Mouse (Mus musculus): ENCODE measurements at regions not wholly inside any gene's neighbourhood (a gene's known extent, or its start where the extent isn't known, plus 50 kb on each side); places are given as distances from the start of the nearest gene placed in this dataset.
"Not testable (repeated sequence)": the region's sequence is repeated elsewhere in the genome, so short reads cannot be mapped to it uniquely, and the experiment has no call there.

GRCm38 (mm10) chr2:114454901-114455300 is 199.9 kb downstream of the Dph6 start:
- no peak for DNase-seq (ENCODE audit: low spot score in 2 of 2)

DNA sequence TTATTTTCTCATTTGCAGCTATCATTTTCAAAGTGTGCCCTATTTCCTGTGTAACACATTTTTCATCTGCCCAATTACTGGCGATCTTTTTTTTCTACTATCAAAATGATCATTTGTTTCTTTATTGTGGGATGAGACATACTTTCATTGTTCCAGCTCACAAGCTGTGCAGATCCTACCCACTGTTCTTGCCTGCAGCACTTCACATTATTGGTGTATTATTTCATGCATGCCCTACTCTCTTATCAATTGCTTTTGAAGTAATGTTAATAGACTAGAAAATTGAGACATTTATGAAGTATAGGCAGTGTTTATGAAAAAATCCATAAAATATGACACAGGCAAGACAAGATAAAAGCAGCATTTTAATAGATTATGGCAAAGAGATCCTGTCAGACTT is 204.6 kb downstream of the Dph6 start:
- DNase-seq (ENCODE audit: low spot score in 2 of 2) = no peak

DNA sequence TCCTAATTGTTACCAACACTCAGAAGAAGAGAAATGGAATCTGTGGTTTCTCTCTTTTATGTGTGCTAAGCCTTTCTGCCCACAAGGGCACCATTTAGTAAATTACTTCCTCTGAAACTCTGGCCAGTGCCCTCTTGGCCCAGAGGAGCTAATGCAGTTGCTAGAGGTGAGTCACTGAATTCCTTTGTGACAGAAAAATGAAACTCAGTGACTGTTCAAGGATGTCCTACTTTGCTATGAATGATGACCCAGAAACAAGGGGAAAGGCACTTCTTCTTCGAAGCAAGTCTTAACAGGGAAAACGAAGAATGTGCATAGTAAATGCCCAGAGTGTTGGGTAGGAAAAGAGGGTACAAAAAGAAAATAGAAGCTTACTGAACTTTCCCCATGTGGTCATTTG is 211.0 kb downstream of the Dph6 start:
- DNase-seq (ENCODE audit: low spot score in 2 of 2) = no peak

GRCm38 (mm10) chr2:114440943-114441342 is 213.8 kb downstream of the Dph6 start:
- DNase-seq (ENCODE audit: low spot score in 2 of 2) = no peak

DNA sequence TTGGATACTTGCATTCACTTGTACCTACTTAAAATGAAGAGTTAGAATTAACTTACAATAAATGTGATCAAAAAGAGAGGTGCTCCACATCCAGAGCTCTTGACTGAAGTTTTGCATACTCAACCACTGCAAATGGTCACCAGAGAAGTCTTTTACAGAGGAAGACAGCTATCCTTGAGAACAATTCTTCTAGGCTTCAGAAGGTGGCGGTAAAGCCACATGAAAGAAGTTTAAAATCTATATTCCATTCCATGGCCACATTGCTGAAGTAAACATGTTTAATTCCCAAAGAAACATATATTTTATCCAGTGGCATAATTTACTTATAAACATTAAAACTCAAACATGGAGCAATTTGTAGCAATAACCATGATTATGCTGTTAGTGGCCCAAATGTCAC is 215.1 kb downstream of the Dph6 start:
- no peak for DNase-seq (ENCODE audit: low spot score in 2 of 2)

DNA sequence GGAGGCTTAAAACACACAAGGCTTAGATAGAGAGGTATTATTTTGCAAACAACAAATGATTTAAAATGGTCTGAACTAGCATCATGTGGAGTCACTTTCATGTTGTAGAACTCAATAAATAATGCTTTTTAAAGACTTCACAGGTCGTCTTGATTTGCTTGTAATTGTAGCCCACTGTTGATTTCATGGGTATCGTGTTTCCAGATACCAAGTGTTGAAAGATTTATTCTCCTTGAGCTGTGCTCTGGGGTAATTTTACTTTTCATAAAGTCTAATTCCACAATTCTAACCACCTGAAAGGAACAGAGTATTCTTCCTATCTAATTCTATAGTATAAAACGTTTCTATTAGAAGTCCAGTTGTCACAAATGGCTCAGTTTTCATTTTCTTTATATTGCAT is 216.7 kb downstream of the Dph6 start:
- no peak for DNase-seq (ENCODE audit: low spot score in 2 of 2)

- DNase-seq (ENCODE audit: low spot score in 2 of 2) = peak in 1 of 2 experiments; percentile 13
Measured at GRCm38 (mm10) chr2:114427426-114428157, 226.3 kb upstream of the Zfp770 start.

- DNase-seq (ENCODE audit: low spot score in 2 of 2) = no peak
Measured at GRCm38 (mm10) chr2:114419346-114419745, 218.1 kb upstream of the Zfp770 start.

- no peak for DNase-seq (ENCODE audit: low spot score in 2 of 2)
Measured at GRCm38 (mm10) chr2:114413013-114413412, 211.7 kb upstream of the Zfp770 start.

DNA sequence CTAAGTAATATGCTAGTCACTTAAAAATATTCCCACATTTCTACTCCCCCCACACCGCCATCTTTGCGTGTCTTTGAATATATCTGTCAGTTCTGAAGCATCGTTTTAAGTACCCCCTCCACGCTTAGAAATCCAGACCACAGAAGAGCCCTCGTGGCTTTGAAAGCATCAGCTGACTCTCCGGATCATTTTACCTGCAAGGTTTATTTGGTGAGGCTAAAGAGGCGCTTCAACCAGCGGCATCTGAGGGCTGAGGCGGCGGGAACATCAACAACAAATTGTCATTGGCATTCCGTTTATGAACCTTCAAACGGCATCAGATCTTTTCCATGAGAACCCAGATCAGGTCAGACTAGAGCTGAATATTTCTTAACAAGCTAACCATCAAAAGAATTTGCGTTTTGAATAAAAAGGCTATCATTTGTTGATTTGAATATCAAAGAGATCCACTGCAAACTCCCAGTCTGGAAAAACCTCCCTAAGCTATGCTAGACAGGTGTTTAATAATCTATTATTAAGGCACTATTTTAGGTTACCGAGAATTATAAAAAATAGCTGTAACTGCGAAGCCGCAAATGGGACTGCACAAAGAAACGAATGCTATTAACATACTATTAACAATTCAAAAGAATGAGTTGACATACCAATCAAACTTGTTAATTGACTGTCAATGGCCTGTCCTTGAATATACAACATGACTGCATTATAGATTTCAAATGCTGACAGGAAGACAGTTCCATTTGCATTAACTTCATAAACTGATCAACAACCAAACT is 210.9 kb upstream of the Zfp770 start:
- DNase-seq (ENCODE audit: low spot score in 2 of 2) = no peak

DNA sequence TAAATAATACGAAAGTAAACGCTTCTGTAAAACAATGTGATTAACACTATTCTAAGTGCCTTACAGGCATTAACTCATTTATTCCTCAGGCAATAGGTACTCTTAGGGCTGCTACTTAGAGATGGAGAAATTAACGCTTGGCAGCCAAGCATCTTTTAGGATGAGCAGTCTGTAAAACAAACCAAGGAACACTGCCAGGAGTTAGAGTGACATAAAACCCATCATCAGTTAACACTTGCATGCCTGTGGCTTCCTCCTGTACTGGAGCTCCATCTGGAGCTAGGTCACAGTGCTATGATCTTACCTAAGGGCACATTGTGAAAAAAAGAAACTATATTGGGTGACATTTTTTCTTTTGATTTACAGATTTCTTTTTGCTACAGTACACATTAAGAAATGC is 209.4 kb upstream of the Zfp770 start:
- no peak for DNase-seq (ENCODE audit: low spot score in 2 of 2)

GRCm38 (mm10) chr2:114409542-114409941 is 208.3 kb upstream of the Zfp770 start:
- no peak for DNase-seq (ENCODE audit: low spot score in 2 of 2)

- DNase-seq (ENCODE audit: low spot score in 2 of 2) = no peak
Measured at GRCm38 (mm10) chr2:114407408-114407807, 206.1 kb upstream of the Zfp770 start.

- no peak for DNase-seq (ENCODE audit: low spot score in 2 of 2)
Measured at GRCm38 (mm10) chr2:114384566-114384965, 183.3 kb upstream of the Zfp770 start.

DNA sequence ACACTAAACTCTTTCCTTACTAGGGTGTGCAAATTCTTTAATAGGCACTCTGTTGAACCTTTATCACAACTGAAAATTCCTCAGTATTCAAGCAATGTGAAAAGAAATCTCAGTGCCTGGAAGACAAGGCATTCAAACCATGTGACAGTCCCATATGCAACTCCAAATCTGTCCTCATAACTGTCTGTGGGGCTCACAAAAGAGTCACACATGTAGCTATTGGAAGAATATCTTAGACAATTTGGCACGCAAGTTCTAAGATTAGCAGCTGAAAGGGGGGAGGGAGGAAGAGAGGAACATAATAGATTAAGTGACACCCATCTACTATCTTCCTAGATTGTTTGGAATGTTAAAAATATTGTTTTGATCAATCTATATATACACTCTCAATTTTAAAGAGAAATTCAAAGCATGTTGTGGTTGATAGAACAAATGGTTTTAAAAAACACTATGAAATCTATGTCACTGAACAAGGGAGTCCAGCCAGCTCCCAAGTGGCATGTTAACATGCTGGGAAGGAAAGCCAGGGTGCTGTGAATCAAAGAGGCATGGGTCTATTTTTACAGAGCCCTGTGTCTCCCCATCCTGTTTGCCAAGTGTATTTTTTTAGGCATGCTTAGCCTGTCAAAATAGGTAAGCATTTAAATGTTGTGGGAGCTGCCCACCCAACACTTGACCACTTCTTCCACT is 177.7 kb upstream of the Zfp770 start:
- no peak for DNase-seq (ENCODE audit: low spot score in 2 of 2)

DNA sequence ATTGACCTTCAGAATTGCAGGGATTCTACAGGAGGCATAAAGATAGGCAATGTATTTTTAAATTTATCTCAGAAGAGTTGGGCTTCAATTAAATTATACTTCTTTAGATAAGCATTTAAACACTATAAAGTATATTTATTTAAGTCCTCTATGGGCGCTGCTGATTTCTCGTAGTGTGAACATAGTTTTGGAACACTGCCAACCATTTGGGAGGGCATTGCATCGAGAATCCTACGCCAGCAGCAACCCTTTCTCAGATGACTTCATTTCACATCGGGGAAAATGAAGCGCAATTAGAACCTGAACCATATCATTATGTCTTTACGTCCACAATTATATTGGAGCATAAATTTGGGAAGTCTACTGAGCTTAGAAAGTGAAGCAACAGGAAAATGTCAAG is 172.2 kb upstream of the Zfp770 start:
- no peak for DNase-seq (ENCODE audit: low spot score in 2 of 2)

- not testable (repeated sequence) for DNase-seq (ENCODE audit: low spot score in 2 of 2)
Measured at GRCm38 (mm10) chr2:114353876-114354275, 152.6 kb upstream of the Zfp770 start.

DNA sequence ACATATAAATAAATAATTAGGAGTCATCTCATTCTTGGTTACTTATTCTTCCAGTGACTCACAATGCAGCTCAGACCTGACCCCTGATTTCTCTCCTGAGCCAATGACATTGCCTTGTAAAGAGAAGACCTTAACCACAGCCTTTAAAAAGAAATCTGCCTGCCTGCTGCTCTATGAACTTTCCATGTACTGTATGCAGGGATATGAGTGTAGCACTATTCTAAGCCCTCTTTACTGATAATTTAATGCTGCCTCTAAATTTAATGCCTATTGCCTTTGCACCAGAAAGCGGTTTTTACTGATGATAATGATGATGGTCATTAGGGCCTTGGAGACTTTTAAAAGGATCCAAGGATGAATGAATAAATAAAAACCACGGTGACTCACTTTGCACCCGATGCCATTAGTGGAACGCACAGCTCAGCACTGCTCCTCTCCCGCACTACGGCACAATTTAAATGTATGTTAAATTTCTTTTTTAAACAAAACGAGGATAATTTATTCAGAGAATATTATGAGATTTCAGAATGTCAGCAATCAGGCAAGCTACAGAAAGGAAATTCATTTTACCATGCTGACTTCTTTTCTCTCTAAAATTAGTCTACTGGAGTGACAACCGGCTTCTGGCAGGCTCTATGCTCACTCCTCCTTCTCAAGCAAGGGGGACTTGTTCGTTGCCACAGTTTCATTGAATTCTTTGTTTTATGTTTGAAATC is 139.5 kb upstream of the Zfp770 start:
- DNase-seq (ENCODE audit: low spot score in 2 of 2) = peak; percentile 6 to 7

DNA sequence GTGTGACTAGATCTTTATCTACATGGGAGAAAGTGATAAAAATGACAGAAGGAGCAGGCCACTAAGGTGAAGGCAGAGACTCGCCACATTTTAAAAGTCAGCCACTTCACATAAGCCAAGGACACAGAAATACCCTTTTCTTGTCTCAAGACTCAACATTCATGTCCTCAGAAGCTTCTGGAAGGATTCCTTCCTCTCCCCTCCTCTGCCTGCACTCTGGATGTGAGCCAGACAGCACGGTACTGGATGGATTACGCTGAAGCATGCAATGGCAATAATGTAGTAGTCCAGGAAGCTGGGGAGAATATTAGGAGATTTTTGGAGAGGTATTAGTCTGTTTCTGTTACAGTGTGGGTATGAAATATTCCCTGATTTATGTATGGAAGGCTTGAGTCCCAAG is 100.5 kb upstream of the Zfp770 start:
- no peak for DNase-seq (ENCODE audit: low spot score in 2 of 2)

GRCm38 (mm10) chr2:114295110-114295509 is 93.8 kb upstream of the Zfp770 start:
- no peak for DNase-seq (ENCODE audit: low spot score in 2 of 2)

GRCm38 (mm10) chr2:114291387-114291786 is 90.1 kb upstream of the Zfp770 start:
- DNase-seq (ENCODE audit: low spot score in 2 of 2) = no peak

GRCm38 (mm10) chr2:114275536-114275935 is 74.3 kb upstream of the Zfp770 start:
- no peak for DNase-seq (ENCODE audit: low spot score in 2 of 2)

Measured in frontal cortex, postnatal 10 days (tissue).